Mouse (Mus musculus): ENCODE measurements around the gene Herc1.

Herc1 gene

GRCm38 (mm10) chr9:66542785-66543184 lies 192.5 kb downstream of the Herc1 start:
- DNase-seq, result no peak

Measured in thymus, postnatal 4 days (tissue).